Mouse (Mus musculus): ENCODE data around the gene Akap3. TPM values are rescaled to one million over a fixed set of nuclear protein-coding genes. Genes with fewer than 3 reads are reported as not detected.

The Akap3 gene
- polyA plus RNA-seq, 1 experiment from 2014 or later: 0.09 TPM

DNA sequence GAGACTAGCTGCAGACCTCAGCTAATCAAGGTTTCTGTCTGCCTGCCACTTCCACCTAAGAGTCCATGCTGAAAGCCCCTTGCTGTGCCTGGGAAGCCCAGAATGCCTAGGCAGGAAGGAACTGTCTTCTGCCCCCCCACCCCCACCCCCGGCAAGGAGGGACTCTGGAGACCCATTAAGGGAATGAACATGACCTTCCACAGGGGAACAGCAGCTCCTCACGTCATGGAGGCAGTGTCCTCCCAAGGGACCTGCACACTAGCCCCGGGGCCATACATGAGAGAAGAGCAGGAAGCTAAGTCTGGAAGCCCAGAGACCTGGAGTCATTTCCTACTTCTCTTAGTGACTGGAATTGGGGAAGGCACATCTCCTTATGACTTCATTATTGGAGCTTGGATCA is 55.0 kb downstream of the Akap3 start:
- Histone ChIP-seq H3K27ac (no peak overlapping the region), H3K27me3 (no peaks in the 10 kb centered on the region), H3K4me3 (no peak overlapping the region), H3K9ac (no peak overlapping the region), H3K9me3 (no peaks in the 10 kb centered on the region), H3K4me2 (no peak overlapping the region), H3K4me1 (replicated peaks) (no peaks in the 10 kb centered on the region), H3K36me3 (no peaks in the 10 kb centered on the region)
- no peak for ATAC-seq (ENCODE audit: low FRiP score)
- 60% methylated on average over 3 of the region's 3 CpGs for WGBS

DNA sequence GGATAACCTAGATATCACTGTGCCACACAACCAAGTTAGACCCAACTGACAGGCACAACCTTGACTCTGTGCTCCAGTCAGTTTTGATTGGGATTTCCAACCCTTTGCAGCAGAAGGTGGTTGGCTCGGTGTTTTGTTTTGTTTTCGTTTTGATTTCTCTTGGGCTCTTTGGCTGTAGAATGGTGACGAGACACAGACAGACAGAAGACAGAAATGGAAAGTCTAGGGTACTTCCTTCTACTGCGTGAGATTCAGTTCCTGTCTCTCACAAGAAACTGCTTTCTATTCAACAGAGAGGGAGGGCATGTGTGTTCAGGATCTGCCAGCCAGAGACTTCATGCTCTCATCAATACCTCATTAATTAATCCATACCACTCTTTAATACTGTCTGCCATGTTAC is 57.8 kb downstream of the Akap3 start:
- Histone ChIP-seq H3K27ac (no peak overlapping the region), H3K9me3 (no peaks in the 10 kb centered on the region), H3K4me2 (no peak overlapping the region), H3K9ac (no peak overlapping the region), H3K27me3 (no peaks in the 10 kb centered on the region), H3K4me1 (replicated peaks) (no peaks in the 10 kb centered on the region), H3K36me3 (no peaks in the 10 kb centered on the region), H3K4me3 (no peak overlapping the region)
- no peak for ATAC-seq (ENCODE audit: low FRiP score)
- WGBS: 82% methylated on average over 4 of the region's 4 CpGs

DNA sequence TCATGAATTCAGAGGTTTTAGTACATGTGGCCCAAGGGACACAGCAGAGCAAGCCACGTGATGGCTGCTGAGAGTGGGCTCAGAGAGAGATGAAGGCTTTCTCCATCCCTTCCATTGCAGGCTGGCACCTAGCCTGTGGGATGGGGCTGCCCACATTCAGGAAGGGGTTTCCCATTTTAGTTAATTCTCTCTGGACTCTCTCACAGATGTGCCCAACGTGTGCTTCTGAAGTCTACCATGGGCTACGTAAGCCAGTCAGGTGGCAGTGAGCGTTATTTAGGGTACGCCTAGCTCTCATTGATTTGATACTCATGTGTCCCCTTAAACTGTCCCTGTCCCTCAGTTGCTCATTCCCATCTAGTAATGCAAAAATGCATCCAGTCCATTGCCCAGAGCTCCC is 62.0 kb downstream of the Akap3 start:
- 80% methylated on average over 5 of the region's 5 CpGs for WGBS
- H3K4me2 ChIP-seq: no peak overlapping the region
- no peaks in the 10 kb centered on the region for H3K4me1 ChIP-seq (replicated peaks)
- H3K27me3 ChIP-seq: no peaks in the 10 kb centered on the region
- no peaks in the 10 kb centered on the region for H3K9me3 ChIP-seq
- no peak overlapping the region for H3K27ac ChIP-seq
- ATAC-seq (ENCODE audit: low FRiP score): no peak
- H3K4me3 ChIP-seq: no peak overlapping the region
- no peaks in the 10 kb centered on the region for H3K36me3 ChIP-seq
- no peak overlapping the region for H3K9ac ChIP-seq

DNA sequence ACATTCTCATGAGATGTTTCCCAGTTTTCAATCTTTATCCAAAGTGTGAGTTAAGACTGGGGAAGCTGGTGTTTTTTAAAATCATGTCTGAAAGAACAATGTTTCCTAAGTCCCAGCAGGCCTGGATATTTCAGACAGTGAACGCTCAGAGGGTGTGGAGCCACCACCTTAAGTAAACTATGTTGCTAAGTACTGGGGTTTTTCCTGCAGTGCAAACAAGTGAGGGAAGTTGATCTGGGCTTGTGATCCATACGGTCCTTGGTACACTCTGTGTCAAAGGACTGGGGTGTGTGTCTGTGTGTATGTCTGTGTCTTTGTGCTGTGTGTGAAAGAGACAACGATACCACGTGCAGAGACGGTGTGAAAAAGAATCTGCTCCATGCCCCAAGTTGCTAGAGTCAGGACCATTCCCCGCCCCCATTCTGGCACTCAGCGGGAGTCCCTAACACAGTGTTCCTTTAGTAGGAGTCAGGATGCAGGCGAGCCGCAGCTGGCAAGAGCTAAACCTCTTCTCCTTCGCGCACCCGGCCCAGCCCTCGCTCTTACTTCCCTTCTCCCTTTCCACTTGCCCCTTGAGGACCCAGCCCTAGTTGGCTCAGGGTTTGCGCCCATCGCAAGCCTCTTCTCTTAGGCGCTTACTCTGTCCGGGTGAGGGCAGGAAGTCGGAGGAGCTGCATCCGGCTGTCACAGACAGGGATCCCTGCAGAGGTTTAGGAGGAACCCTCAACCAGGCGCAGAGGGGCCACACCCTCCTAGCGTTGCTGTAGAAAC is 68.4 kb downstream of the Akap3 start, which contains the start of gene Dyrk4:
Dyrk4 (minus strand) TSS at position 729 of the 771 bp plus-strand sequence.
- 7% methylated on average over 21 of the region's 21 CpGs for WGBS
- ATAC-seq (ENCODE audit: low FRiP score): no peak
- H3K27me3 ChIP-seq: no peaks in the 10 kb centered on the region
- no peak within 1 kb of the TSS for H3K27ac ChIP-seq
- peak within 1 kb of the TSS; percentile 48 for H3K4me2 ChIP-seq
- H3K4me3 ChIP-seq: peak within 1 kb of the TSS; percentile 14
- no peaks in the 10 kb centered on the region for H3K9me3 ChIP-seq
- peaks cover 22% of the 10 kb centered on the region for H3K36me3 ChIP-seq
- 0 out of 2 replicates have a peak, but pooled peaks cover 4% of the 10 kb centered on the region for H3K4me1 ChIP-seq (replicated peaks)
- 0 out of 2 replicates have a peak within 1 kb of the TSS, but pooled peaks have one; percentile 36 for H3K9ac ChIP-seq

Other genes with a start within 250 kb of the Akap3 start
- 2.9 and 3.2 TPM in 2 replicates for gene Kcna1, start 206.7 kb upstream of the Akap3 start, polyA plus RNA-seq (2015; fragmentation: Nextera tagmentation; extraction: Ambion mirVana)
- gene Kcna6, start 112.4 kb upstream of the Akap3 start, polyA plus RNA-seq (2015; fragmentation: Nextera tagmentation; extraction: Ambion mirVana): 9.7 and 10.2 TPM in 2 replicates
- gene Ndufa9, start 4.0 kb upstream of the Akap3 start, polyA plus RNA-seq (2015; fragmentation: Nextera tagmentation; extraction: Ambion mirVana): 192 and 198 TPM in 2 replicates
- 0.08 and 0.09 TPM in 2 replicates for gene Dyrk4, start 68.7 kb downstream of the Akap3 start, polyA plus RNA-seq (2015; fragmentation: Nextera tagmentation; extraction: Ambion mirVana)
- gene Rad51ap1, start 86.5 kb downstream of the Akap3 start, polyA plus RNA-seq (2015; fragmentation: Nextera tagmentation; extraction: Ambion mirVana): 17.2 and 18.4 TPM in 2 replicates
- 31.2 and 32.2 TPM in 2 replicates for gene D6Wsu163e, start 86.9 kb downstream of the Akap3 start, polyA plus RNA-seq (2015; fragmentation: Nextera tagmentation; extraction: Ambion mirVana)
- 0.04 and 0.08 TPM in 2 replicates for gene Fgf6, start 162.5 kb downstream of the Akap3 start, polyA plus RNA-seq (2015; fragmentation: Nextera tagmentation; extraction: Ambion mirVana)
- gene Fgf23, start 219.8 kb downstream of the Akap3 start, polyA plus RNA-seq (2015; fragmentation: Nextera tagmentation; extraction: Ambion mirVana): not detected in 2 replicates